Mouse (Mus musculus) limb, embryonic 14.5 days (tissue): ENCODE data around the gene Trpc2. TPM values are rescaled to one million over a fixed set of nuclear protein-coding genes. Genes with fewer than 3 reads are reported as not detected.
A peak's percentile ranks its signal among the peaks of the same experiment; 100 is the strongest.

Experiments
- ATAC-seq: fragments of 200-750 bp; cut with Nextera tagmentation; 2 replicates; pipeline ENCODE4 v1.8.0; 2017; ENCODE audit warnings: low read depth, moderate number of reproducible peaks, moderate TSS enrichment; ENCODE audit not compliant: low FRiP score
- DNase-seq: peaks from one replicate; pipeline ENCODE4 v3.0.0-alpha.2; 2015; ENCODE audit warnings: low spot score
- H3K27ac ChIP-seq: fragments of 300-500 bp; sonication (generic); replicated peaks from 2 replicates; pipeline ENCODE4 v1.5.1; 2014; ENCODE audit warnings: low read depth, mild to moderate bottlenecking, low read length, moderate library complexity, mixed read lengths
- H3K27me3 ChIP-seq: fragments of 300-500 bp; sonication (generic); 2 replicates; pipeline ENCODE4 v1.6.1; 2014; ENCODE audit warnings: low read length, mixed read lengths; ENCODE audit not compliant: control insufficient read depth, insufficient read depth
- H3K36me3 ChIP-seq: fragments of 300-500 bp; sonication (generic); 2 replicates; pipeline ENCODE4 v1.6.1; 2014; ENCODE audit warnings: mild to moderate bottlenecking, low read length, moderate library complexity, mixed read lengths; ENCODE audit not compliant: control insufficient read depth, insufficient read depth
- H3K4me1 ChIP-seq: fragments of 300-500 bp; sonication (generic); 2 replicates; pipeline ENCODE4 v1.6.1; 2014; ENCODE audit warnings: antibody characterized with exemption, low read length, mixed read lengths; ENCODE audit not compliant: control insufficient read depth, insufficient read depth
- H3K4me2 ChIP-seq: fragments of 300-500 bp; sonication (generic); replicated peaks from 2 replicates; pipeline ENCODE4 v1.6.1; 2014; ENCODE audit warnings: low read depth, mild to moderate bottlenecking, low read length, moderate library complexity; ENCODE audit not compliant: severe bottlenecking
- H3K4me3 ChIP-seq: fragments of 300-500 bp; sonication (generic); replicated peaks from 2 replicates; pipeline ENCODE4 v1.5.1; 2014; ENCODE audit warnings: low read length
- H3K9ac ChIP-seq: fragments of 300-500 bp; sonication (generic); 2 replicates; pipeline ENCODE4 v1.6.1; 2014; ENCODE audit warnings: mild to moderate bottlenecking, low read depth, low read length, moderate library complexity; ENCODE audit not compliant: severe bottlenecking
- H3K9me3 ChIP-seq: fragments of 300-500 bp; sonication (generic); 2 replicates; pipeline ENCODE4 v1.6.1; 2016; ENCODE audit warnings: low read length; ENCODE audit not compliant: control insufficient read depth
- POLR2A ChIP-seq: fragments of 200-500 bp; IDR thresholded peaks from 2 replicates; pipeline ENCODE4 v1.8.0; 2012; ENCODE audit warnings: inconsistent platforms, mild to moderate bottlenecking, moderate library complexity, borderline replicate concordance; ENCODE audit not compliant: insufficient read depth, insufficient read length; ENCODE audit errors: extremely low read depth
- WGBS: fragments of 180-500 bp; shearing (Covaris S2); extraction: QIAGEN DNeasy Blood & Tissue Kit; methylation state at CpG from one replicate; pipeline ENCODE4 v1.1.7; 2014; 5-methylcytosine and 5-hydroxymethylcytosine counted together
- polyA plus RNA-seq, 2 experiments: library from polyadenylated mRNA; depleted of rRNA in 1 of 2; stranded (reverse) in 1 of 2; unstranded in 1 of 2; fragments of >200 nt; fragmentation: Nextera tagmentation in 1 of 2; extraction: Ambion mirVana in 1 of 2; gene quantifications; 2 replicates each; pipeline versions ENCODE4 v1.2.1 to v1.2.3; 2012 to 2014

The Trpc2 gene
- polyA plus RNA-seq, 2 experiments, result 5.5 TPM; not detected in 1

- no peak for DNase-seq
- Histone ChIP-seq H3K27ac (no peak overlapping the region), H3K27me3 (no peaks in the 10 kb centered on the region), H3K4me3 (no peak overlapping the region), H3K4me2 (no peak overlapping the region), H3K9ac (no peak overlapping the region), H3K4me1 (no peaks in the 10 kb centered on the region), H3K36me3 (peaks cover 62% of the 10 kb centered on the region), H3K9me3 (no peaks in the 10 kb centered on the region)
- WGBS, result 88% methylated on average over 26 of the region's 26 CpGs
- TF ChIP-seq POLR2A, result no peak
- ATAC-seq, result no peak
These were observed 1.3 kb downstream of the Trpc2 start for GRCm38 (mm10) chr7:102084041-102084696.

GRCm38 (mm10) chr7:102087336-102087735, 4.4 kb downstream of the Trpc2 start:
- ATAC-seq (no peak), DNase-seq (no peak)
- TF ChIP-seq POLR2A, result no peak
- no peak overlapping the region for H3K4me3 ChIP-seq
- no peaks in the 10 kb centered on the region for H3K4me1 ChIP-seq
- no peak overlapping the region for H3K9ac ChIP-seq
- H3K27ac ChIP-seq, result no peak overlapping the region
- no peak overlapping the region for H3K4me2 ChIP-seq
- 80% methylated on average over 4 of the region's 4 CpGs for WGBS
- peaks cover 36% of the 10 kb centered on the region for H3K36me3 ChIP-seq
- H3K27me3 ChIP-seq, result no peaks in the 10 kb centered on the region
- no peaks in the 10 kb centered on the region for H3K9me3 ChIP-seq

- 5% methylated on average over 30 of the region's 30 CpGs for WGBS
- H3K4me2 ChIP-seq, result peak overlapping the region; percentile 41
- 0 out of 2 replicates have a peak, but pooled peaks cover 2% of the 10 kb centered on the region for H3K36me3 ChIP-seq
- H3K9ac ChIP-seq, result no peak overlapping the region
- ATAC-seq (peak; percentile 67), DNase-seq (peak; percentile 20)
- H3K27ac ChIP-seq, result no peak overlapping the region
- no peak for TF ChIP-seq POLR2A
- H3K4me3 ChIP-seq, result peak overlapping the region; percentile 18
- H3K27me3 ChIP-seq, result no peaks in the 10 kb centered on the region
- H3K9me3 ChIP-seq, result no peaks in the 10 kb centered on the region
- H3K4me1 ChIP-seq, result peaks cover 6% of the 10 kb centered on the region; the same call in 1 of the 2 replicates
These were observed 17.1 kb downstream of the Trpc2 start for GRCm38 (mm10) chr7:102099760-102100661.

- Histone ChIP-seq H3K27ac (no peak overlapping the region), H3K4me3 (no peak overlapping the region), H3K9ac (no peak overlapping the region)
These were observed 18.0 kb downstream of the Trpc2 start for GRCm38 (mm10) chr7:102100868-102101267.

GRCm38 (mm10) chr7:102101487-102101886, 18.6 kb downstream of the Trpc2 start, which contains the start of gene Art1:
Gene Art1, plus strand, starts transcription at chr7:102101743.
- Histone ChIP-seq H3K4me2 (no peak within 1 kb of the TSS), H3K27me3 (no peaks in the 10 kb centered on the region), H3K9ac (no peak within 1 kb of the TSS), H3K36me3 (no peaks in the 10 kb centered on the region), H3K4me3 (no peak within 1 kb of the TSS), H3K27ac (0 out of 2 replicates have a peak within 1 kb of the TSS, but pooled peaks have one; percentile 19), H3K4me1 (peaks cover 6% of the 10 kb centered on the region; the same call in 1 of the 2 replicates), H3K9me3 (no peaks in the 10 kb centered on the region)
- no peak for TF ChIP-seq POLR2A
- 45% methylated on average over 5 of the region's 5 CpGs for WGBS
- ATAC-seq (0 out of 2 replicates have a peak, but pooled peaks have one; percentile 27), DNase-seq (no peak)

More at GRCm38 (mm10) chr7:102100868-102101267, 18.0 kb downstream of the Trpc2 start:
- Histone ChIP-seq H3K4me2 (no peak overlapping the region), H3K4me1 (peaks cover 6% of the 10 kb centered on the region; the same call in 1 of the 2 replicates), H3K9me3 (no peaks in the 10 kb centered on the region), H3K36me3 (0 out of 2 replicates have a peak, but pooled peaks cover 2% of the 10 kb centered on the region), H3K27me3 (no peaks in the 10 kb centered on the region)
- TF ChIP-seq POLR2A, result no peak
- ATAC-seq (no peak), DNase-seq (no peak)
- WGBS, result 37% methylated on average over 5 of the region's 5 CpGs
